Mouse (Mus musculus): ENCODE data around the gene Dynll1. TPM values are rescaled to one million over a fixed set of nuclear protein-coding genes. Genes with fewer than 3 reads are reported as not detected.
"Not testable (repeated sequence)": the region's sequence is repeated elsewhere in the genome, so short reads cannot be mapped to it uniquely, and the experiment has no call there.

The Dynll1 gene
- total RNA-seq, 2 experiments from 2014 or later, result 219 to 273 TPM

DNA sequence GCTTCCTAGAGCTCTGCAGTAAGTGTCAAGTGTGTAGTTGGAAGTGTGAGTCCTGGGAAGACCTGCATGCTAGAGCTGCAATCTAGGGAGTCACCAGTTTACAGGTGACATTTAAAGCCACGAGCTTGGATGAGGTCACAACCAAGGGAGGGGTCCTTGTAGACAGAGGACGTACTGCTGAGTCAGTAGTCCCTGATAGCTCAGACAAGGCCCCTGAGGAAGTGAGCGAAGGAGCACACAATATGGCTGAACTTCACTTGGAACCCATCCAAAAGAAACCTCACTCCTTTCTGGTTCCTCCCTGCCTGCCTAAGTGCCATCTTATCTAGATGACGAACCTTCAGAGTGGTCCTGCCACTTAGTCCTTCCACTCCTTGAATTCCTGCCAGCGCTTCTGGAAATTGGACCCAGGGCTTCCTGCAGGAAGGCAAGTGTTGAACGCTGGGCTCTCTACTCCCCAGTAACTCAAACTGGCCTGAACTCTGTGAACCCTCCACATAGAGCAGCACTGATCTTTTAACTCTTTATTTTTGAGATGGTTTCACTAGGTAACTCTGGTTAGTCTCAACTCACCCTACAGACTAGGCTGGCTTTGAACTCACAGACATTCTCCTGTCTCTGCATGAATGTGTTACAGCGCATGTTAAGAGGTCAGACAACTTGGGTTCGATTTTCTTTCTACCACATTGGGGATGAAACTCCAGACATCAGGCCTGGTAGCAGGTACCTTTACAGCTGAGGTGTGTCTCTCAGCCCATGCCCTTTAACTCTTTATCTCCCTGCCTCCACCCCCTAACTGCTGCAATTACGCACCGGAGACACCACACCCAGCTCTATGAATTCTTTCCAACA is 12.2 kb upstream of the Dynll1 start:
- DNase-seq (ENCODE audit: low spot score in 2 of 2), result no peak

DNA sequence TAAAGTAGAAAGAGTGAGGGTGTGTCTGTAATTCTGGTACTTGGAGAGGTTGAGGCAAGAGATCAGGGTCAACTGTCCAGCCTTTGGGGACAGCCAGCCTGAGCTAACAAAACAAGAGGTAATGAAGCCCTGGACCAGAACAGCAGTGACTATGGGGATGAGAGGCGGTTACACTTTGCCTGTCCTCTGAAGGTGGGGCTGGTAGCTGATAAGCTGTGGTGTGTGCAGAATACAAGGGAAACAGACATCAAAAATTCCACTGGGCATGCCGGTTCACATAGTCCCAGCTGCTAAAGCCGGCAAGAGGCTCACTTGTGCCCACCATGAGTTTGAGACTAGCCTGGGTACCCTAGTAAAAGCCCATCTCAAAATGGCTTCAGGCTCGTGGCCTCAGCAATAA is 11.6 kb upstream of the Dynll1 start:
- no peak for DNase-seq (ENCODE audit: low spot score in 2 of 2)

DNA sequence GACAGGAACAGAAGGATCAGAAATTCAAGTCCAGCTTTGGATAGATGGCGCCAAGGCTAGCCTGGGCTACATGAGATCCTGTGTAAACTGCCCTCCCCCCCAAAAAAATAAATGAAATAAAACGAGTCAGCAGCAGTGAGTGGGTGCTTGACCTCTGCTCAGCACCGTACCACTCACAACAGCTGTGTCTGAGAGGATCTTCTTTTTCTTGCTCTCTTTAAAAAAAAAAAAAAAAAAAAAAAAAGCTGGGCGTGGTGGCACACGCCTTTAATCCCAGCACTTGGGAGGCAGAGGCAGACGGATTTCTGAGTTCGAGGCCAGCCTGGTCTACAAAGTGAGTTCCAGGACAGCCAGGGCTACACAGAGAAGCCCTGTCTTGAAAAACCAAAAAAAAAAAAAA is 1.4 kb upstream of the Dynll1 start:
- not testable (repeated sequence) for DNase-seq (ENCODE audit: low spot score in 2 of 2)

DNA sequence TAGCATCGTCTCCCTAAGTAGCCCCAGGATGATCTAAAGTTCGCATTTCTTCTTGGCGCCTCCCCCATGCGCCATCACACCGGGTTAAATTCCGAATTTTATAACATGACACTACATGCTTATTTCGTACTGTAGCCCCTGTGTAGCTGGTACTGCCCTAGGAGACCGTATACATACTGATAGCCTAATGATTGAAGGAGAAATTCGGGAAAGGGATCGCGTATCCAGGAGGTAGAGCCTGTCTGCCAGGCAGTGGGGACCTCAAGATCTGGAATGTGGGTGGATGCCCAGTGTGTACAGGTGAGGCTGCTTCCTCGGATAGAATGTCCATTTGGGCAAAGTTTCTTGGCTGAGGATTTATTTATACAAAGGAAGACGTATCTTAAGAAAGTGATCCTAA is 816 bp upstream of the Dynll1 start:
- DNase-seq (ENCODE audit: low spot score in 2 of 2), result no peak

DNA sequence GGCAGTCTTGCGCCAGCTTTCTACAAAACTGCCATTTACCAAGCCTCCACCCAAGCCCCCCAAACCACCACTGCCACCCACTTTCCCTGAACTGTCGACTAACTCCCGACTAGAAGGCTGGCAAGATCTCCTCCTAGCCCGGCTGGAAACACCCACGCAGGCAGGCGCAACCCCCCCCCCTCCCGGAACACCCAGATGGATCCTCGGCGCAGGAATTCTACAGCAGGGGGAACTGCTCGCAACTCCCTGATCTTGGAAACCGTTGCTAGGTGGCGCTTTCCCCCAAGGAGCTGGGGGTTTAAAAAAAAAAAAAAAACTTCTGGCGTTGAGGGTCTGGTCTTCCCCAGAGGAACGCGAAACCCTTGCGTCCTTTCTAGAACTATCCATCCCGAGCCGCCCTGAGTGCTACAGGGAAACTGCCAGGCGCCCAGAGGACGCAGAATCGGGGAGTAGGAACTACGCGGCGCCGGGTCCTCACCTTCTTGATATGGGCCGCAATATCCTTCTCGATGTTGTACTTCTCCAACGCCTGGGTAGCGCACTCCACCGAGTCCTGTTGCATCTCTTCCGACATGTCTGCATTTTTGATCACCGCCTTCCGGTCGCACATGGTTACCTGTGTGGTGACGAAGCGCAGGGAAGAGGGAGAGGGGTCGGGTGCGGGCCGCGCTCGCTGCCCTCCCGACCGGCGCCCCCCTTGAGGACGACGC is 609 bp downstream of the Dynll1 start:
- peak in 1 of 2 experiments; percentile 24 for DNase-seq (ENCODE audit: low spot score in 2 of 2)

DNA sequence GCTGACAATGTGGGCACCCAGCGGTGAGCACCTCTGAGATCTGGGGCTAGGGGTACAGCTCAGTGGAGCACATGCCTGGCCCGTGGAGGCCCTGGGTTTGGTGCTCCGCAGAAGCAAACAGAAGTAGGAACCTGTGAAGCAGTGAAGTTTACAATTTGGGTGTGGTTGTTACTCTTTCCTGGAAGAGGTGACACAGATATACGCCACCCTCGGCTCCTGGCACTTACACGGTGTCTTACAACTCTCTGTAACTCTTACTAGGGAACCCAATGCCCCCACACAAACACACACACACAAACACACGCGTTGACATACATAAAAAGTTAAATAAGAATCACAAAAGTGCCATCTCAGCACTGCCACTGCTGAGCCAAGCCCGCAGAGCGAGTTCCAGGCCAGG is 4.5 kb downstream of the Dynll1 start:
- DNase-seq (ENCODE audit: low spot score in 2 of 2), result no peak

DNA sequence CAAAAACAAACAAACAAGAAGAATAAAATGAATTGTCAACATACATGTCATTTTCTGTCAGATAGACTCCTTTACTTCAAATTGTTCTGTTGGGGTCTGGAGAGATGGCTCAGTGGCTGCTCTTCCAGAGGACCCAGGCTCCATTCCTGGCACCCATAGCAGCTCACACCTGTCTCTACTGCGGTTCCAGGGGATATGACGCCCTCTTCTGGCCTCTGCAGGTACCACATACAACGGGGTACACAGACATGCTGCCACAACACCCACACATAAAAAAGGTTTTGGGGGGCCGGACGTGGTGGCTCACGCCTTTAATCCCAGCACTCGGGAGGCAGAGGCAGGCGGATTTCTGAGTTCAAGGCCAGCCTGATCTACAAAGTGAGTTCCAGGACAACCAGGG is 6.6 kb downstream of the Dynll1 start:
- DNase-seq (ENCODE audit: low spot score in 2 of 2), result no peak

DNA sequence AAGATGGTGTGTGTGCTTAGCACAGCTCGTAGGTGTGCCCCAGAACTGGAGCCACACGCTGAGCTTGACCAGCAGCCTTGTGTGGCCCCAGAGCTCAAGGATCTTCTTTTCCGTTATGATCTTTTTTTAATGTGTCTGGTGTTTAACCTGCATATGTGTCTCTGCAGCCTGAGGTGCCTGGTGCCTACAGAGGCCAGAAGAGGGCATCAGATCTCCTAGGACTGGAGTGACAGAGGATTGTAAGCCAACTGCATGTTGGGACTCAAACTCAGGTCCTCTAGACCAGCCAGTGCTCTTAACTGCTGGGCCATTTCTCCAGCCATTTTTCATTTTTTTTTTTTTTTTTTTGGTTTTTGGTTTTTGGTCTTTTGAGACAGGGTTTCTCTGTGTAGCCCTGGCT is 16.1 kb downstream of the Dynll1 start:
- no peak for DNase-seq (ENCODE audit: low spot score in 2 of 2)

DNA sequence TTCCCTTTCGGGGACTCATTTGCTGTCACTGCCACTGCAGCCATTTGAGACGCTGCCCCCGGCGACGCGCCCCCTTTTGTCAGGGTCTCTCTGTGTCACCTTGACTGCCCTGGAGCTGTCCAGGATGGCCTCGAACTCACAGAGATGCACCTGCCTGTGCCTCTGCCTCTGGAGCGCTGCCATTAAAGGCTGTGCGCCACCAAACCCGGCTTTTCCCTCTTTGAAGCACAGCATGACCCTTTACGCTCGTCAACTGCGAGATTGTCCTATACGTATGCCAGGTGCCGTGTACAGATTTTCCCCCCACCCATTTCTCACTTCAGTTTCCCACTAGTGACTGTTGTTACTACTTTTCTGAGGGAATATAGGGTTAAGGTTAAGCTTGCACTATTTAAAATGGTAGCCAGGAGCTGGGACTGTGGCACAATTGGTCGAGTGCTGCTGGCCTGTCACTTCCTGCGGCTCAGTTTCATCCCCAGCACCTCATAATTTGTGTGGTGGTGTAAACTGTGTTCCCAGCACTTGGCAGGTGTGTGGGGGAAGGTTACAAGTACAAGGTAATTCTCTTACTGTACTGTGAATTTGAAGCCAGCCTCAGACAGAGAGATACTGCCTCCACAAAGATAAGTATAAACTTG is 20.6 kb downstream of the Dynll1 start:
- peak in 1 of 2 experiments; percentile 18 for DNase-seq (ENCODE audit: low spot score in 2 of 2)

DNA sequence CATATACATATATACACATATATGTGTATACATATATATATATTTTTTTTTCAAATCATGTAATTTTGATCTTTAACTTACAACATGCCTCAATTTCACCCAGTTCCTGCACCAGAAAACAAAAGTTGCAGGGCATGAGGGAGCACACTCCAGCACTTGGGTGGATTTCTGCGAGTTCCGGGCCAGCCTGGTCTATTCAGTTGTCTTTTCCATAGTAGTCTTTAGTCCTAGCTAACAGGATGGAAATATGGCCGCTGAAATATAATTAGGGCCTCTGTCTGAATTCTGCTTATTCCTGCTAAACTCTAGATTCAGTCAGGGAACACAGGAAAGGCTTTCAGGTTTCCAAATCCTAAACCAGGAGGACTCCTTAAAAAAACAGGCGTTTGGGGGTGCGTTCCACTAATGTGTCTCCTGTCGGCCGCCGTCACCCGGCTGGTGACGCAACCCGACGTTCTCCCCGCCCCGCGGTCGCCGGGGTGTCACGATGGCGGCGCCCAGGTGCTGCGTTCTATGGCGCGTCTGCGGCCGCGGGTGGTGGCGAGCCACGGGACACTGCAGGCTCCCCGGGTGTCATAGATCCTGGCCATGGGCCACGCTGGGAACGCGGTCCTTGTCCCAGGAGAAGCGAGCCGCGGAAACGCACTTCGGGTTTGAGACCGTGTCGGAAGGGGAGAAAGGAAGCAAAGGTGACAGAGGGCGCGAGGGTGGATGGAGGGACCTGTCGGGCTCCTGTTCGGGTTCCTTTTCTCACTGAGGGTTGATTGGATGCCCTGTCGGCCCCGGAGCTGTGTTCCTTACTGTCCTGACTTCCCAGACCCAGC is 21.4 kb downstream of the Dynll1 start, which contains the start of gene Coq5:
TSS of gene Coq5 (plus strand) at position 441 of the 824 bp plus-strand sequence.
- DNase-seq (ENCODE audit: low spot score in 2 of 2), result peak; percentile 78 to 82

DNA sequence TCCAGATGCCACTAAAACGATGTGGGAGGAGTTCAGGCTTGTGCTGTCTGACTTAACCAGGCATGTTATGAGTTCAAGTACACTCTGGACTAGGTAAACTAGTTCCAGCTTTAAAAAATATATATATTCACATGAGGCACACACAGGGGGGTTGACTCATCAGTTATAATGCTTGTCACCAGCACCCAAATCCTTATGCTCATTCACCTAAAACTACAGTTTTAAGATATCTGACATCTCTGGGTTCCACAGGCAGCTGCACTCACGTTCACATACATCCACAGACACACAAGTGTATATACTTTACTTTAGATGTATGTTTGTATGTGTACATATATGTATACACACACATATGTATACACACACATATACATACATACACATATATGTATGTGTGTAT is 22.0 kb downstream of the Dynll1 start:
- DNase-seq (ENCODE audit: low spot score in 2 of 2), result no peak

DNA sequence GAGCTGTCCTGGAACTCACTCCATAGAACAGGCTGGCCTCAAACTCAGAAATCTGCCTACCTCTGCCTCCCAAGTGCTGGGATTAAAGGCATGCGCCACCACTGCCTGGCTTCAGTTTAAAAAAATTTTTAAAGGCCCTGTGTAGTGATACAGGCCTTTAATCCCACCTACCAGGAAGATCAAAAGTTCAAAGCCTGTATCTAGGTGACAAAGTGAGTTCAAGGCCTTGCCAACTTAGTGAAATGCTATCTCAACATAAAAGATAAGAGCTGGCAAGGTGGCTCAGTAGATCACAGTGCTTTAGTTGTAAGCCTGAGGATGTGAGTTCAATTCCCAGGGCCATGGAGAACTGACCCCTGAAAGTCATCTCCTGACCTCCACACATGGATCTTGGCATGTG is 22.7 kb downstream of the Dynll1 start:
- no peak for DNase-seq (ENCODE audit: low spot score in 2 of 2)

DNA sequence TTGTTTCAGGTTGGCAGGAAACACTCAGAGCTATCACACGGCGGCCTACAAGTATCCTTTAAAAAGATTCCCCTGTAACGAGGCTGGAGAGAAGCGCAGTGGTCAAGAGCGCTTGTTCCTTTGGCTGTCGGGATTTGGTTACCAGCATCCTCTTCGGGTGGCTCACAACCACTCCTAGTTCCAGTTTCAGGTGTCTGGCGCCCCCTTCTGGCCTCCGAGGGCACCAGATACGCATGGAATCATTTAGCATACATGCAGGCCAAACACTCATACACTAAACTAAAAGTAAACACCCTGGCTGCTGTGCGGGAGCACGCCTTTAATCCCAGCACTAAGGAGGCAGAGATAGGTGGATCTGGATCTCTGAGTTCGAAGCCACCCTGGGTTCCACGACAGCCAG is 24.8 kb downstream of the Dynll1 start:
- no peak for DNase-seq (ENCODE audit: low spot score in 2 of 2)

DNA sequence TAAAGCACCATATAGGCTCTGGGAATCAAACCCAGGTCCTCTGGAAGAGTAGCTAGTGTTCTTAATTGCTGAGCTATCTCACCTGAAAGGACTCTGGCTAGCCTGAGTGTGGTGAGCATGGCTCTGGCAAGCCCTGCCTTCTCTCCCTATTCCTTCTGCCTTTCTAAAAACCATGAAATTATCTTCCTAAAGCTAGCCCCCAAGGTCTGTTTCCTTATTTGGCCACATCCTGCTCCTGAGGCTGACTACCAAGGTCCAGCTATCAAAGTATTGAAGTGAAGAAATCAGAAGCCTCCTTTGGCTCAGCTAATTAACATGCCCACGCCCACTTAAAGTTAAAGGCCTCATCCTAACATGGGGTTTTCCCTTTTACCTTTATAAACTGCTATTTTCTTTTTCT is 26.0 kb downstream of the Dynll1 start:
- DNase-seq (ENCODE audit: low spot score in 2 of 2), result no peak

DNA sequence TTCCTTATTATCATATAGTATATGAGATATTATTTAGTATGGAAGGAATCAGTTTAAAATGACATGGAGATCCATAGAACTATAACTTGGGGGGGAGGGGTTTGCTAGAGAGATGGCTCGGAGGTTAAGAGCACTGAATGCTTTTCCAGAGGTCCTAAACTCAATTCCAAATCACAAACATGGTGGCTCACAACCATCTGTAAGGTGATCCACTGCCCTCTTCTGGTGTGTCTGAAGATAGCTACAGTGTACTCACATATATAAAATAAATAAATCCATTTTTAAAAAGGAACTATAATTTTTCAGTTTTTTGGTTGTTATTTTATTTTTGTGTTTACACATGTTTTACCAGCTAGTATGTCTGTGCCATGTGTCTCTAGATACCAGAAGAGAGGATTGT is 26.4 kb downstream of the Dynll1 start:
- no peak for DNase-seq (ENCODE audit: low spot score in 2 of 2)

DNA sequence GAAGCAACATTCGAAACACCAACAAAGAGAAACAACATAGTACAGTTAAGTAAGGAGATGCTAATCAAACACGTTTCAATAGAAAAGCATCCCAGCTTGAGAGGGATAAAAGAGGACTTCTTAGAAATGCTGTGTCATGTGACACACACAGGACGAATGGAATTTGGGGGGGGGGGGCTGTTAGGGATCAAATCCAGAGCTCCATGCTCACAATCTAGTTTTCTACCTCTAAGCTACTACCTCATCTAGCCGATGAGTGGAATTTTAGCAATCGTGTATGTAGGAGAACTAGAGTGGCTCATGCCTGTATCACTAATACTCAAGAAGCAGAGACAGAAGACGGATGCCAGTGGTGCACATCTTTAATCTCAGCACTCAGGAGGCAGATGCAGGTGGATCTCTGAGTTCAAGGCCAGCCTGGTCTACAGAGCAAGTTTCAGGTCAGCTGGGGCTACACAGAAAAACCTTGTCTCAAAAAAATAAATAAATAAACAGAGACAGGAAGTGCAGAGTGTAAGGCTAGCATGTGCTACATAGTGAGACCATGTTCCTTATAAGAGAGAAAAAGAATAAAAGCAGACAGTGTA is 27.2 kb downstream of the Dynll1 start:
- DNase-seq (ENCODE audit: low spot score in 2 of 2), result no peak

DNA sequence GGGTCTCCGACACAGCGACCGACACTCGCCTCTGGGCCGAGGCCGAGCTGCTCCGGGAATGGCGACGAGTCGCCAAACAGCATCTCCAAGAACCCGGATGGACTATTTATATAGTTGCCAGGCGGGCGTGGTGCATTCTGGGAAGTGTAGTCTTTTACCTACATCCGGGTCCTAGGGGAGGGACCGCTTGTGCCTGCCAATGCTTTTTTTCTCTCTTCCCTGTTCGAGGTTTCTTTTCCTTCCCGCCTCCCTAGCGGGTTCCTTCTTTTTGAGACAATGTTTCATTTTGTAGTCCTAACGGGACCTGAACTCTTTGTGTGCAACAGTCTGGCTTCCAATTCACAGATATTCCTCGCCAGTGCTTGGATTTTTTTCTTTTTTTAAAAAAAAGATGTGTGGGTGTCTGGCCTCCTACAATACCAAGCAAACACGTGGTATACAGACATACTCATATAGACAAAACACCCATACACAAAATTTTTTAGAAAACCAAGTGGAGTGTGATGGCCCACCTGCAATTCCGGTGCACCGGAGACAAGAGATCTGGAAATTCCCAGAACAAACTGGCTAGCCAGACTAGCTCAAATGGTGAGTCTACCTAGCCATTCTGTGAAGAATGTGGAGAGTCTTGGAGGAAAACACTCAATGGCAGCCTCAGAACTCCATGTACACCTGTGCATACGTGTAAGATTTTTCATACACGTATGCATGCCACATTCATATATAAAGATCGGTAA is 27.8 kb downstream of the Dynll1 start, which contains the start of gene Rnf10:
TSS of gene Rnf10 (minus strand) at position 87 of the 737 bp plus-strand sequence.
- DNase-seq (ENCODE audit: low spot score in 2 of 2), result peak; percentile 91 to 96

DNA sequence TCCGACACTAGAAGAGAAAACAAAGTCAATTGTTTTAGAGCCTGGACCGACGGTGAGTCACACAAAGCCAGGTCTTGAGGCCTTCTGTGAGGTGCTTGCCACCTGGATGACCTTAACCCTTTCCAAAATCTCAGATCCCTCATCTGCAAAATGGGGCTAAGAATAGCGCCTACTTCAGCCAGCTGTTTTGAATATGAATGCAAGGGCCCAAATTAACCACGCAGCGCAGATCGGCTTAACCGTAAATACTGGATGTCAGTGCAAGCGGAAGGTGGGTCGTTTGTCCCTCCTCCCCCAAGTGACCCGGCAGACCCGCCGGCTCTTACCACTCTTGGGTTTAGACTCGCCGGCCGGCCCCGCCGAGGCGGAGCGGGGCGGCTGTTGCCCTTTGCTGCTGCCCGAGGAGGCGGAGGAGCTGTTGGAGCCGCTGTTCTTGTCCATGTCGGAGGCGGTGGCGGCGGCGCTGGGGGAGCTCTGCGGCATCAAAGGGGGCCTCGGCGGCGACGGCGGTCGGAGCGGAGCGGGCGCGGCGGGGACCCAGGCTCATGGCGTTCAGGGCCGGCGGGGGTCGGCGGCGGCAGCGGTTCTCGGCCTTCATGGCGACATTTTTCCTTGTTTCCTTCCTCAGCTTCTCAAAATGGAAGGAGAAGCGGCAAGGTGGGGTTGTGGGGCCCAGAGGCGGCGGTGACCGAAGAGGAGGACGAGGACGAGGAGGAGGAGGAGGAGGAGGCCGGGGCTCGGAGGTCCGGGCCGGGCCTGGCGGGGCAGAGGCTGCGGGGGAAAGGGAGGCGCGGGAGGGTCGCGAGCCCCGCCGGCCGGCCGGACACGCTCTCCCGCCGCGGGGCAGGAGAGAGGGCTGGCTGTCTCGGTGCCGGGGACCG is 28.6 kb downstream of the Dynll1 start:
- peak; percentile 18 to 21 for DNase-seq (ENCODE audit: low spot score in 2 of 2)

DNA sequence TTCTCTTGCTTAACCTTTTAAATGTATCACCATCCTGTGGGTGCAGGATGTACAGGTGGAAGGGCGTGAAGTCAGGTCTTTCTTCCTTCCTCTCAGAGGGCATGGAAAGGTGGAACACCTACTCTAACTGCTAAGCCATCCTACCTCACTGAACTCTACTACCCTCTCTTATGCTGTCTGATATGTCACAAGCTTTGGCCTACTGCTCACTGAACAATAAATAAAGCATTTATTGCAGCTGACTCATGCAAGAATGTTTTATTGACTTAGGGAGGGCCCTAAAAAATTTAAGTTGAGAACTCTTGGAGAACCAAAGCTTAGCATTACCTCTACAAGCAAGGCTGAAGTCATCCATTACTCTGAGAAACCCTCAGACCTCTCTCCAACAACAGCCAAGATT is 30.8 kb downstream of the Dynll1 start:
- DNase-seq (ENCODE audit: low spot score in 2 of 2), result no peak
